In the genomic region with DNA sequence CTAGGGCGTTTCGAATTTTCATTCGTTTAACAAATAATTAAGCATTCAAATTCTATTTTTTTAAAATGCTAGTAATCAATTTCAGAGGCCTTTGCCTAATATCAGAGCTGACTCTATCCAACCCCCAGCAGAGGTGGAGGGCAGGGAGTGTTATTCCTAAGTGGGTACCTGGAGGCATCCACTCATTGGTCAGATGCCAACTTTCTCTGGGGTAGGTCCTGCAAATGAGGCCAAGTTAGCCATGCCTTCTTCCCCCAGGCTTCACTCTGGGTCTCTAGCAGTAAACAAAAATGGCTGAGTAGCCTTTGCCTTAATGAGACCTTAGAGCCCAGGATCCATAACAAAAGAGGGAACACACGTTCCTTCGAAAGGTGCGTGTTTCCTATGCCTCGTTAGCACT, we compare ENCODE assay signal across 11 mouse cellular contexts.
"Had no signal": no experiment of that assay in that cellular context is flagged by ENCODE, and none has a peak within 500 bp of the region (broad histone marks: within the 10 kb centered on the region; RNA-seq: fewer than 3 reads in every experiment).

No protein-coding gene starts in this region.

- H3K4me3 ChIP-seq: left cerebral cortex, adult 2 months; liver, embryonic 13.5 days had no signal

- DNase-seq: kidney, postnatal 14 days; kidney, postnatal 4 days; layer of hippocampus, postnatal 36 days; liver, embryonic 13.5 days; lung, adult 2 months; lung, postnatal 14 days; lung, postnatal 4 days; midbrain, embryonic 14.5 days; thymus, adult 18-20 months; thymus, postnatal 36 days had no signal

- H3K27ac ChIP-seq: liver, embryonic 13.5 days had no signal

- H3K27me3 ChIP-seq: liver, embryonic 13.5 days had no signal

- H3K4me1 ChIP-seq: liver, embryonic 13.5 days had no signal
